Mouse (Mus musculus): ENCODE results near the gene Glce. TPM values are rescaled to one million over a fixed set of nuclear protein-coding genes. Genes with fewer than 3 reads are reported as not detected.

Gene Glce
- 7.5 to 11.2 TPM (median 10.3 TPM) in 4 replicates for total RNA-seq (2023)

DNA sequence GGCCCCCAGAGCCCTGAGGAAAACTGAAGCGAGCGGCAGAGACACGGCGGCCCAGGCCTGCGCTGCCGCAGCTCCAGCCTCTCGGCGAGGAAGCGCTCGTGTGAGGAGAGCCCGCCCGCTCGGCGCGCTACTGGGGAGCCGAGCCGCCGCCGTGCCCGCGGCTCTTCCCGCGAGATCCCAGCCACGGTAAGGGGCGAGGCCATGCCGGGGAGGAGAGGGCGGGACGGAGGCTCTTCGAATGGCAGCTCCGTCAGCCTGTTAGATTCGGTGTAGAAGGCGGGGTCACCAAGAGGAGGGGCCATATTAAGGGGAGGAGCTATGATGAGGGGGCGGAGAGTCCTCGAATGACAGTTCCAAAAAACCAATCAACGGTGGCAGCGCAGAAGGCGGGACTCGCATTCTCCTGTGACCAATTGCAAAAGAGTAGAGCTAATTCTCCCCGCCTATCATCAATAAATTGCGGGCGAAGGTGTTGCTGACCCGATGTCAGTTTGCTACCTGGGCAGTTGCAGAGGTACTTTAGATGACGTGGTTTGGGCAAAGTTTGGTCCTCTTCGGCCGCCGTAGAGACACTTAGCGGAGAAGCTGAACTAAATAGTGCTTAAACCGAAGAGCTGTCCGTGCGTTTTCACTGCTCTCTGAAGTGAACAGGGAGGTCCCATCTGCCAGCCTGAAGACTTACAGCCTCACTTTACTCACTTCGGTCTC lies at the start of gene Glce:
Gene Glce (minus strand): TSS at position 148 of the 708 bp plus-strand sequence.

DNA sequence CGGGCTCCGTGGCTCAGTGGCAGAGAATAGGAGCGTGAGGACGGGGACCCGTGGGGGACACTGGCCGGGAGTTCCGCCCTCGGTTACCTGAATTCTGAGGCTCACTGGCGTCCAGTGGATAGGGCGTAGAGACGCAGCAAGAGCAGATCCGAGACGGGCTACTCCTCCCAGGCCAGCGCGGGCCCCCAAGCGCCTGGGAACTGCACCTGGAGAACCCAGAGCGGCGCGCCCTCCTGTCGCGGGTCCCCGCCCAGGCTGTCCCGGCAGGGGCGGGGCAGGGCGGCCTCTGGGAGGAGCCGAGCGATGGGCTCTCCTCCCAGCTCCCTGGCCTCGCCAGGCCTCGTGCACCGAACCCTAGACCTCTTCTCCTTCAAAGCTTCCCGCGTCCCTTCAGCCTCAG lies 95.9 kb downstream of the Glce start, which contains the start of gene Paqr5:
Gene Paqr5 (minus strand): TSS at position 257 of the 400 bp plus-strand sequence.

Other genes starting within 250 kb of the Glce start
- gene Rplp1, start 208.1 kb downstream of the Glce start, total RNA-seq (2023) = 5,008 to 5,202 TPM (median 5,087 TPM) in 4 replicates
- gene Kif23, start 175.9 kb downstream of the Glce start, total RNA-seq (2023) = 11.7 to 20.0 TPM (median 16.3 TPM) in 4 replicates
- gene Paqr5, start 95.8 kb downstream of the Glce start, total RNA-seq (2023) = not detected in 4 replicates
- gene Spesp1, start 159.6 kb upstream of the Glce start, total RNA-seq (2023) = not detected in 4 replicates
- 284 to 375 TPM (median 326 TPM) in 4 replicates for gene Anp32a, start 218.6 kb upstream of the Glce start, total RNA-seq (2023)